Mouse (Mus musculus) megakaryocyte, embryonic 14.5 days (primary cell): Measurements from ENCODE around the gene Polr2j. TPM values are rescaled to one million over a fixed set of nuclear protein-coding genes. Genes with fewer than 3 reads are reported as not detected.

ENCODE experiments used
- H3K27me3 ChIP-seq: replicated peaks from 2 replicates; pipeline ENCODE3; 2012; ENCODE audit warnings: inconsistent platforms
- H3K36me3 ChIP-seq: replicated peaks from 2 replicates; pipeline ENCODE3; 2012; ENCODE audit warnings: low read length, inconsistent platforms, mixed read lengths
- H3K4me1 ChIP-seq: 2 replicates; pipeline ENCODE4 v1.6.1; 2012; ENCODE audit warnings: inconsistent platforms
- H3K4me3 ChIP-seq: replicated peaks from 2 replicates; pipeline ENCODE3; 2012; ENCODE audit warnings: moderate library complexity, mild to moderate bottlenecking, inconsistent platforms
- H3K9me3 ChIP-seq: 2 replicates; pipeline ENCODE4 v1.6.1; 2012; ENCODE audit warnings: inconsistent platforms
- FLI1 ChIP-seq: IDR thresholded peaks from 2 replicates; pipeline ENCODE4 v1.6.1; 2012; ENCODE audit warnings: low read length, inconsistent platforms, mixed read lengths
- GATA1 ChIP-seq: IDR thresholded peaks from 3 replicates; pipeline ENCODE4 v1.6.1; 2012; ENCODE audit warnings: mixed read lengths, low read length, inconsistent platforms, borderline replicate concordance
- polyA plus RNA-seq: library from polyadenylated mRNA; stranded (reverse); fragments of >175 nt; gene quantifications from 2 replicates; pipeline ENCODE4 v1.2.3, GENCODE M21; 2012; ENCODE audit warnings: low replicate concordance; ENCODE audit not compliant: insufficient read depth

Gene Polr2j
- polyA plus RNA-seq: 14.7 and 91.2 TPM in 2 replicates

DNA sequence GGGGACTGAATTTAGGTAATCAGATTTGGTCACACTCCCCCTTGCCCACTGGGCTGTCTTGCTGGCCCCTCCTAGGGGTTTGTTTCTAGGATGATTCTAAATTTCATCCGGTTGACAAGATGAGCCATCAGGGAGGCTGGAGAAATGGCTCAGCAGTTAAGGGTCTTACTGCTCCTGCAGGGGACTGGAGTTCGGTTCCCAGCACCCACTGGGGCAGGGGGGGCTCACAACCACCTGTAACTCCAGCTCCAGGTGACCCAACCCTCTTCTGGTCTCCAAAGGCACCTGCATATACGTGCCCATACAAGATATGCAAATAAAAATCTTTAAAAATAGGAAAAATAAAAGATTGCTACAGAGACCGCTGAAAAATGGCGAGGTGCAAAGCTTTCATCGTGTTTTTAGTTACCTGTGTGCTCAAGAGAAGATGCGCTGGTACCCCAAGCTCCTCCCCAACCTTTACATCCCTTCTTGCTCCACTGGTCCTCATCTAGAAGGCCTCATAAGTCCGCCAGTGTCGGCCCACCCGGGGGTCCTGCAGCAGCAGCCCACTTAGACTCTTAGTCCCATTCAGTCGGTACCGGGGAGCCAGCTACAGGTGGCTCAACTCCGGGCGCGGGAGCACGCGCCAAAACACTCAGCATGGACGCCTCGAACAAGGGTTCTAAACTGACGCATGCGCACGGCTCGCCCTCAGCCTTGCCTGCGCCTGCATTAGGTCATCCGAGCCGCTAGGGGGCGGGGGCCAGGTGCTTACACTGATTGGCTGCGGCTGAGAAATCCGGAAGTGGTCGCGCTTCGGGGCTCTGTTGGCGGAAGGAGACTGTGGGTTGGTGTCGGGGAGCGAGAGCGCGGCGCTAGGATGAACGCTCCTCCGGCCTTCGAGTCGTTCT, at the start of gene Polr2j:
Gene Polr2j, plus strand, starts transcription at position 741 of the 893 bp plus-strand sequence.
- Histone ChIP-seq H3K4me3 (peak within 1 kb of the TSS; percentile 95), H3K4me1 (peaks cover 42% of the 10 kb centered on the region), H3K36me3 (peaks cover 28% of the 10 kb centered on the region), H3K9me3 (no peaks in the 10 kb centered on the region), H3K27me3 (no peaks in the 10 kb centered on the region)
- no peak for TF ChIP-seq GATA1
- TF ChIP-seq FLI1: peak; percentile 60; the same call in 1 of the 2 replicates

DNA sequence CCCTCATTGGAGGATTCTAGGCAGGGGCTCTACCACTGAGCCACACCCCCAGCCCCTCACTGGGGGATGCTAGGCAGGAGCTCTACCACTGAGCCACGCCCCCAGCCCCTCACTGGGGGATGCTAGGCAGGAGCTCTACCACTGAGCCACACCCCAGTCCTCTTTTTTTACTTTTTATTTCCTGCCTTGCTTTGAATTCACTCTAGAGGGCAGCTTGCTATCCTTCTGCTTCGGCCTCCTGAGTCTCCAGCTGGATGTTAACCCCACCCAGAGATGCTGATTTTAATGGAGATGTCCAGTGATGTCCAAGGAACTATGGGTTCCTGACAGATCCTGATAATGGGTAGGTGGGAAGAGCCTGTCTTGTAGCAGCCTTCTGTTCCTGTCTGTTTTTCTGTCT, 47.0 kb upstream of the Polr2j start:
- Histone ChIP-seq H3K36me3 (no peaks in the 10 kb centered on the region), H3K27me3 (peaks cover 52% of the 10 kb centered on the region), H3K4me3 (no peak overlapping the region), H3K9me3 (peaks cover 13% of the 10 kb centered on the region), H3K4me1 (peaks cover 22% of the 10 kb centered on the region)
- no peak for TF ChIP-seq FLI1
- no peak for TF ChIP-seq GATA1

DNA sequence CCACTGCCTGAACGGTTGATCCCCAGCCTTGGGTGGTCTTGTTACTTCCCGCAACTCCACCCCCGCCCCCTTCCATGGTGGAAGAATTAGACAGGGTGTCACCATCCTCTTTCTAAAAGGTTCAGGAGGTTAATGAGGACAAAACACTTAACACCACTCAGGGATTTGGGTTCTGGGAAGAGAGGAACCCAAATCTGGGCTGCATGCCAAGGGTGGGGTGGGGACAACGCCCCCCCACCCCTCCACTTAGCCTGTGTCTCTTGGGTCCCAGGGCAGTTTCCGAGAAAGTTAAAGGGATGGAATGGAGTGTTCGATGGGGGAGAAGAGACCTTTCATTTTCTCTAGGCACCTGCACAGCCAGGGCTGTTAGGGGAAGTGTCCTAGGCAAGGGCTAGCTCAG, 43.4 kb upstream of the Polr2j start:
- no peak for TF ChIP-seq FLI1
- no peak for TF ChIP-seq GATA1
- H3K9me3 ChIP-seq: peaks cover 4% of the 10 kb centered on the region
- no peaks in the 10 kb centered on the region for H3K36me3 ChIP-seq
- H3K4me3 ChIP-seq: no peak overlapping the region
- peaks cover 48% of the 10 kb centered on the region for H3K27me3 ChIP-seq
- peaks cover 50% of the 10 kb centered on the region for H3K4me1 ChIP-seq

DNA sequence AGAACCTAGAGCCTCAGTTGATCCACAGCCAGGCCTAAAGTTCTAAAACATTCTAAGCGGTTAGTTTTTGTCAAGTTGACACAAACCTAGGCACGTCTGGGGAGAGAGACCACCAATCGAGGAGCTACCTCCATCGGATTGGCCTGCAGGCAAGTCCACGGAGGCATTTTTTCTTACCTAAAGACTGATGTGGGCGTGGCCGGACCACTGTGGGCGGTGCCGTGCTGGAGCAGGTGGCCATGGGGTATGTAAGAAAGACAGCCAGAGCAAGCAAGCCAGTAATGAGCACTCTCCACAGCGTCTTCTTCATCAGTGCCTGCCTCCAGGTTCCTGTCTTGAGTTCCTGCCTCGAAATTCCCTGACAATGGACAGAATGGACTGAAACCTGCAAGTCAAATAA, 42.9 kb upstream of the Polr2j start:
- Histone ChIP-seq H3K4me3 (no peak overlapping the region), H3K36me3 (no peaks in the 10 kb centered on the region), H3K27me3 (peaks cover 45% of the 10 kb centered on the region), H3K4me1 (peaks cover 54% of the 10 kb centered on the region), H3K9me3 (peaks cover 4% of the 10 kb centered on the region)
- no peak for TF ChIP-seq GATA1
- TF ChIP-seq FLI1: no peak

DNA sequence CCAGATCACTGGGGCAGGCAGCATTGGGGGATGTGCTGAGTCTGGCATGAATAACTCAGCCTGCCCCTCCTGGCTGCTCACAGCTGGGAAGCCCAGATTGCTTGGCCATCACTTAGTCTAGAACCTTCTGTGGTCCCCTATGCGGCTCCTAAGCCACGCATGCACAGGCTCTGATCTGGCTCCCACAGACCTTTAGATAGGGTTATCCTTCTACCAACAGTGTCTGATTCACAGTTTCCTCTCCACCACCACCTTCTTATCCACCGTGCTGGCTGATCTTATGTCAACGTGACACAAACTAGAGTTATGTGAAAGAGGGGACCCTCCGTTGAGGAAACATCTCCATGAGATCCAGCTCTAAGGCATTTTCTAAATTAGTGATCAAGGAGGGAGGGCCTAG, 41.4 kb upstream of the Polr2j start:
- TF ChIP-seq FLI1 (no peak), GATA1 (no peak)
- H3K9me3 ChIP-seq: peaks cover 4% of the 10 kb centered on the region
- no peaks in the 10 kb centered on the region for H3K36me3 ChIP-seq
- peaks cover 49% of the 10 kb centered on the region for H3K27me3 ChIP-seq
- no peak overlapping the region for H3K4me3 ChIP-seq
- H3K4me1 ChIP-seq: peaks cover 40% of the 10 kb centered on the region

DNA sequence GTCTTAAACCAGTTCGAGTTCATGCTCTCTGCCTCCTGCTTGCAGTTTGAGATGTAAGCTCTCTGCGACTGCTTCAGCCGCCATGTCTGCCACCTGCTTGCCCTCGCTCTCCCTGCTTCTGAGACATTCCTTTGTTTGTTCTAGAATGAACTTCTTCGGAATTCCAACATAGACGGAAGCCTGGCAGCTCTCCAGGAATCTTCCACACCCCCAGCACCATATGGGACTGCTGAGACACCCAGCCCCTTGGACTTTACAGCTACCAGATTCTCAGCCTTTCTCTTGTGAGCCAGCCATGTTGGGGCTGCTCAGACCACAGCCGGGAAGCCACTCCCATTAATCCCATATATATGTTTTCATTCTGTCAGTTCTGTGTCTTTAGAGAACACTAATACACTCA, 40.1 kb upstream of the Polr2j start:
- TF ChIP-seq GATA1: no peak
- TF ChIP-seq FLI1: no peak
- Histone ChIP-seq H3K4me3 (no peak overlapping the region), H3K9me3 (peaks cover 4% of the 10 kb centered on the region), H3K36me3 (no peaks in the 10 kb centered on the region), H3K27me3 (peaks cover 44% of the 10 kb centered on the region), H3K4me1 (peaks cover 36% of the 10 kb centered on the region)

DNA sequence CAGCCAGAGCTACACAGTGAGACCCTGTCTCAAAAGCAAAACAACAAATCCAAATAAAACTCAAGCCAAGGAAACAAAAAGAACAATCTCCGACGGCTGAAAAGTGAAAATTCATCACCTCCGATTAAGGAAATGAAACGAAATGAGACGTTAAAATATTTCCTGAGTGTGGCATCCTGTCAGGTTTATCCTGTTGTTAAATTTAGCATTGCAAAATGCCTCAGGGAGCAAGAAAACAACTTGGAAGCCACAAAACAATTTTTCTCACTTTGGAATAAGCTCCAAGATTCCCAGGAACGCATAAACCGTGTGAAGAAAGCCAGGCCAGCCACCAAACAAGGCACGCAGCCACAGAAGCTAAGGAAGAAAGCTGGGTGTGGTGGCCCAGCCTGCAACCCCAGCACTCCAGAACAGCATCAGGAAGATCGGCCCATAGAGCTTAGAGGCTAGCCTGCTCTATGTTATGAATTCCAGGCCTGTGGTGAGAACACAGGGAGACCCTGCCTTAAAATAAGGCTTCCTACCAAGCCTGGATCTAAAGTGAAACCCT, 39.4 kb upstream of the Polr2j start:
- Histone ChIP-seq H3K4me3 (peak overlapping the region; percentile 10), H3K9me3 (peaks cover 2% of the 10 kb centered on the region), H3K4me1 (peaks cover 35% of the 10 kb centered on the region), H3K36me3 (no peaks in the 10 kb centered on the region), H3K27me3 (peaks cover 38% of the 10 kb centered on the region)
- TF ChIP-seq GATA1 (no peak), FLI1 (no peak)

DNA sequence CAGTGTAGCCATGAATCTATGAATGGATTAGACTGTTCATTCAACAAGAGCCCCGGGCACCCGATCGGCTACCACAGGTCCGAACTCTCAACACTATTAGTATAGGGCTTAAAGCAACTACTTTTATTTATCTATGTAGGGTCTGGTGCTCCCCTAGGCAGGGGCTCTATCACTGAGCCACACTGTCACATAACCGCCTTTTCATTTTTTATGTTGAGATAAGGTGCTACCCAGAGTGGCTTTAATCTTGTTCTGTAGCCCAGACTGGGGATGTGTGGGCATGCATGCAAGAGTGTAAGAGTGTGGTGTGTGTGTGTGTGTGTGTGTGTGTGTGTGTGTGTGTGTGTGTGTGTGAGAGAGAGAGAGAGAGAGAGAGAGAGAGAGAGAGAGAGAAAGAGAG, 38.3 kb upstream of the Polr2j start:
- Histone ChIP-seq H3K4me3 (no peak overlapping the region), H3K4me1 (peaks cover 37% of the 10 kb centered on the region), H3K36me3 (no peaks in the 10 kb centered on the region), H3K27me3 (peaks cover 30% of the 10 kb centered on the region), H3K9me3 (peaks cover 2% of the 10 kb centered on the region; the same call in 1 of the 2 replicates)
- TF ChIP-seq FLI1 (no peak), GATA1 (no peak)

DNA sequence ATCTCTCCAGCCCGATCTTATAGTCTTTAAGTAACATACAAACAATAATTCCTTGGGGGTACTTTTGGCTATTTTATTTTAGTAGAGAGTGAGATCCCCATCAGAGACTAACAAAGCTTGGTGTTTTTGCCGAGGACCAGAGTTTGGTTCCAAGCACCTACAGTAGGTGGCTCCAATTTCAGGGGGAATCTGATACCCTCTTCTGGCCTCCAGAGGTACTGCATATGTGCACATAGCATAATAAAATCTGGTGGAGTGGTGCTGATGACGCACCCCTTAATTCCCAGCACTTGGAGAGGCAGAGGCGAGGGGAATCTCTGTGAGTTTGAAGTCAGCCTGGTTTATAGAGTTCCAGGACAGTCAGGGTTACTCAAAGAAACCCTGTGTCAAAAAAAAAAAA, 34.1 kb upstream of the Polr2j start:
- Histone ChIP-seq H3K4me1 (peaks cover 52% of the 10 kb centered on the region), H3K4me3 (no peak overlapping the region), H3K27me3 (peaks cover 37% of the 10 kb centered on the region), H3K9me3 (peaks cover 2% of the 10 kb centered on the region; the same call in 1 of the 2 replicates), H3K36me3 (no peaks in the 10 kb centered on the region)
- no peak for TF ChIP-seq FLI1
- TF ChIP-seq GATA1: no peak

DNA sequence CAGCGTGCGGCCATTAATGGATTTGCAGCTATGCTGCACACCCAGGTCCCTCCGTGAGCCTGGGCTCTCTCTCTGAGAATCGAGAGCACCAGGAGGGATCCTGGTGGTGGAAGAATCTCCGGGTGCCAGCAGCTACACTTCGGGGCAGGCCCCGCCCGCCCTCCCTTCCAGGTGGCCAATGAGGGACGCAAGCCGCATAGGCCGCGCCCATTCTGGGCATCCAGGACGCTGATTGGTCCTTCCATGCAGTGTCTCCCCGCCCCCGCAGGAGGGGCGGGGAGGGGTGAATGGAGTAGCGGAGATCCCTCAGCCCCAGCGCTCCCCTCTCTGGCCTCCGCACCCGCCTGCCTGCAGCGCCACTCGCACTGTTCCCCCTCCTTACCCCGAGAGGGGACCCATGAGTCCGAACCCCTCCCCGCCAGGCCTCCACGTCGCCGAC, 32.7 kb upstream of the Polr2j start, which contains the start of gene Rasa4:
Gene Rasa4, plus strand, starts transcription at position 248 of the 439 bp plus-strand sequence.
- peak within 1 kb of the TSS; percentile 93 for H3K4me3 ChIP-seq

More for the DNA sequence above, 32.7 kb upstream of the Polr2j start, which contains the start of gene Rasa4:
- TF ChIP-seq FLI1: no peak
- TF ChIP-seq GATA1: no peak
- Histone ChIP-seq H3K4me1 (peaks cover 43% of the 10 kb centered on the region), H3K9me3 (peaks cover 2% of the 10 kb centered on the region; the same call in 1 of the 2 replicates), H3K27me3 (peaks cover 43% of the 10 kb centered on the region), H3K36me3 (no peaks in the 10 kb centered on the region)
